16 mouse cellular contexts compared by ENCODE assay signal in the genomic region with DNA sequence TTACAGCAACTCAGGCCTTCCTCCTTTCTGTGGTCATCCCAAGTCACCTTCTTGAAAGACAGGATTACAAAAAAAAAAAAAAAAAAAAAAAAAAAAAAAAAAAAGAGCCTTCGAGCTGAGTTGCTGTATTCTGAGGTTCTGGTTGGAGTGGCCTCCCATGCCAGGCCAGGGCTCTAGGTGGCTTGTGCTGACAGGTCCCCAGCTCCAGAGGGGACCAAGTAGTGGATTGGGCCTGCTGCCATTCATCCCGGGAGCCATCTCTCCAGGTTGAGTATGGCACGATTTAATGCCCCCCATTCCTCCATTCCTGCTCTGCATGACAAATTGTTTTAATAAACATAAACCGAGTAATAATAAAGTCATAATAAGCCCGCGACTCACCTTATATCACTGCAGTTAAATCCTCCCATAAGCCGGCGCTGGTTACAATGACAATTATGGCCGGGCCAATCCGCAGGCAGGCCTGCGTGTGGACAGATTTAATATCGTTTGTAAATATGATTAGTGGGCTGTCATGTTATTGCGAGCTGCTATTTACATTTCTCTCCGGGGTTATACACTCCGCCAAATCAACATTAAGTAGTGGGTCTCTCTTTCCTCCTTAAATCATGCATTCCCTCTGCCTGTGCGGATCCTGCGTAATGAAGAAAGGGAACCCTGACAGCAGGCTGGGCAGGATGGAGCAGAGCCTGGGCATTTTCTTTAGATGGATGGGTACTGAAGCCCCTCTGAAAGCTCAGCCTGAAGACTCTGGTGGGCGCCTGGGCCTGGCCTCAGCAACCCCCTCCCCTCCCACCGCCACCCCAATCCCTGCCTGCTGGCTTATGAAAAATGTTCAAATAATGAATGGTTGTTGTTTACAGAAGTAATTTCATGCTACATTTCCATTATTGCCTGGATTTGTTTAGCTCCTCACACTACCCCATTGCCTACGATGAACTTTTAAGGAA. TPM values are rescaled to one million over a fixed set of nuclear protein-coding genes. Genes with fewer than 3 reads are reported as not detected.
DNase-seq lines count a peak whose midpoint lies in the region; ATAC-seq and TF ChIP-seq lines count a peak whose summit lies in the region.
"Had no signal": no experiment of that assay in that cellular context is flagged by ENCODE, and none has a peak within 500 bp of the region (broad histone marks: within the 10 kb centered on the region; RNA-seq: fewer than 3 reads in every experiment).

No protein-coding gene starts in this region.

- no peak overlapping the region for H3K4me2 ChIP-seq in intestine, embryonic 14.5 days (ENCODE audit: low read length)
- H3K4me2 ChIP-seq in intestine, postnatal 0 days (replicated peaks; ENCODE audit: low read depth), result no peak overlapping the region
- no peak overlapping the region for H3K4me2 ChIP-seq in hindbrain, embryonic 15.5 days
- no peak overlapping the region for H3K4me2 ChIP-seq in midbrain, embryonic 13.5 days (replicated peaks)
- H3K4me2 ChIP-seq: embryonic facial prominence, embryonic 12.5 days; heart, embryonic 12.5 days had no signal

- H3K9me3 ChIP-seq in intestine, embryonic 14.5 days (ENCODE audit: control insufficient read depth, low read length), result no peaks in the 10 kb centered on the region
- H3K9me3 ChIP-seq in intestine, postnatal 0 days (ENCODE audit: control insufficient read depth), result no peaks in the 10 kb centered on the region
- no peaks in the 10 kb centered on the region for H3K9me3 ChIP-seq in E14TG2a.4 (ENCODE audit: low read length)
- H3K9me3 ChIP-seq in hindbrain, embryonic 15.5 days, result no peaks in the 10 kb centered on the region
- no peaks in the 10 kb centered on the region for H3K9me3 ChIP-seq in midbrain, embryonic 13.5 days
- H3K9me3 ChIP-seq: embryonic facial prominence, embryonic 12.5 days; heart, embryonic 12.5 days had no signal

- no peaks in the 10 kb centered on the region for H3K36me3 ChIP-seq in intestine, embryonic 14.5 days (ENCODE audit: control insufficient read depth, insufficient read depth, low read length)
- no peaks in the 10 kb centered on the region for H3K36me3 ChIP-seq in intestine, postnatal 0 days (ENCODE audit: control insufficient read depth, insufficient read depth)
- H3K36me3 ChIP-seq in E14TG2a.4 (ENCODE audit: insufficient read depth, low read length), result no peaks in the 10 kb centered on the region
- no peaks in the 10 kb centered on the region for H3K36me3 ChIP-seq in hindbrain, embryonic 15.5 days
- no peaks in the 10 kb centered on the region for H3K36me3 ChIP-seq in midbrain, embryonic 13.5 days
- H3K36me3 ChIP-seq: embryonic facial prominence, embryonic 12.5 days; heart, embryonic 12.5 days had no signal

- intact Hi-C loops in left cerebral cortex, adult 2 months (cut with DNase I), result no loop called here

- H3K27ac ChIP-seq in intestine, embryonic 14.5 days (ENCODE audit: low read depth), result no peak overlapping the region
- H3K27ac ChIP-seq in intestine, postnatal 0 days (ENCODE audit: low read depth, low read length), result no peak overlapping the region
- no peak overlapping the region; the same call in 1 of the 2 replicates for H3K27ac ChIP-seq in hindbrain, embryonic 15.5 days (replicated peaks)
- peak overlapping the region; percentile 57 for H3K27ac ChIP-seq in midbrain, embryonic 13.5 days
- no peak overlapping the region for H3K27ac ChIP-seq in left cerebral cortex, adult 2 months
- H3K27ac ChIP-seq: embryonic facial prominence, embryonic 12.5 days had no signal

- ATAC-seq in intestine, embryonic 14.5 days (replicated peaks; ENCODE audit: low FRiP score, low TSS enrichment, low read depth), result 0 out of 2 replicates have a peak, but pooled peaks have one; percentile 24
- ATAC-seq in intestine, postnatal 0 days, result no peak
- ATAC-seq in hindbrain, embryonic 15.5 days (ENCODE audit: low FRiP score, low read depth), result peak; percentile 65
- peak; percentile 35; the same call in 1 of the 2 replicates for ATAC-seq in midbrain, embryonic 13.5 days

- no peak overlapping the region for H3K9ac ChIP-seq in intestine, embryonic 14.5 days (ENCODE audit: low read length)
- no peak overlapping the region for H3K9ac ChIP-seq in intestine, postnatal 0 days (ENCODE audit: low read depth, low read length)
- no peak overlapping the region for H3K9ac ChIP-seq in hindbrain, embryonic 15.5 days
- H3K9ac ChIP-seq in midbrain, embryonic 13.5 days (replicated peaks), result no peak overlapping the region
- H3K9ac ChIP-seq: embryonic facial prominence, embryonic 12.5 days; heart, embryonic 12.5 days had no signal

- no peak for TF ChIP-seq CTCF in intestine, postnatal 0 days (IDR thresholded peaks at IDR 0.05; ENCODE audit: low read depth)
- no peak for TF ChIP-seq CTCF in E14TG2a.4 (conservative IDR thresholded peaks at IDR 0.05; ENCODE audit: low read length)
- no peak for TF ChIP-seq CTCF in left cerebral cortex, adult 2 months (IDR thresholded peaks at IDR 0.05)

- H3K4me1 ChIP-seq in intestine, embryonic 14.5 days (replicated peaks; ENCODE audit: control insufficient read depth, insufficient read depth, low read length), result no peaks in the 10 kb centered on the region
- H3K4me1 ChIP-seq in intestine, postnatal 0 days (replicated peaks; ENCODE audit: control insufficient read depth, insufficient read depth, low read length), result no peaks in the 10 kb centered on the region
- H3K4me1 ChIP-seq in E14TG2a.4 (replicated peaks; ENCODE audit: low read depth, low read length), result peaks cover 7% of the 10 kb centered on the region; the same call in 1 of the 2 replicates
- peaks cover 22% of the 10 kb centered on the region for H3K4me1 ChIP-seq in hindbrain, embryonic 15.5 days (replicated peaks)
- H3K4me1 ChIP-seq in midbrain, embryonic 13.5 days (replicated peaks), result peaks cover 30% of the 10 kb centered on the region
- H3K4me1 ChIP-seq: heart, embryonic 12.5 days had no signal

- no peak overlapping the region for H3K4me3 ChIP-seq in intestine, embryonic 14.5 days (ENCODE audit: low read depth, low read length)
- no peak overlapping the region for H3K4me3 ChIP-seq in intestine, postnatal 0 days (ENCODE audit: low read depth, low read length)
- peak overlapping the region; percentile 57 for H3K4me3 ChIP-seq in E14TG2a.4 (replicated peaks; ENCODE audit: low read length)
- no peak overlapping the region for H3K4me3 ChIP-seq in hindbrain, embryonic 15.5 days
- H3K4me3 ChIP-seq in midbrain, embryonic 13.5 days (replicated peaks), result no peak overlapping the region
- H3K4me3 ChIP-seq in left cerebral cortex, adult 2 months, result no peak overlapping the region
- H3K4me3 ChIP-seq: embryonic facial prominence, embryonic 12.5 days; heart, embryonic 12.5 days had no signal

- 66% methylated on average over 20 of the region's 20 CpGs for WGBS in intestine, embryonic 14.5 days
- 63% methylated on average over 20 of the region's 20 CpGs for WGBS in intestine, postnatal 0 days
- WGBS in hindbrain, embryonic 15.5 days, result 58% methylated on average over 20 of the region's 20 CpGs
- WGBS in midbrain, embryonic 13.5 days, result 77% methylated on average over 20 of the region's 20 CpGs

- DNase-seq in intestine, embryonic 14.5 days (ENCODE audit: low spot score), result no peak
- no peak for DNase-seq in left cerebral cortex, adult 2 months (ENCODE audit: extremely low spot score in 1 of 2, low spot score in 2 of 2)
- no peak for DNase-seq in heart, adult 8-10 months (ENCODE audit: low spot score)
- no peak for DNase-seq in kidney, adult 9 months
- DNase-seq: adrenal gland, adult 2 months; cerebellum, adult 11-12 months; gastrocnemius, postnatal 25 days; right cerebral cortex, postnatal 14 days; thymus, adult 18-20 months had no signal

- H3K27me3 ChIP-seq in intestine, embryonic 14.5 days (replicated peaks; ENCODE audit: control insufficient read depth, insufficient read depth, low read length), result no peaks in the 10 kb centered on the region
- no peaks in the 10 kb centered on the region for H3K27me3 ChIP-seq in intestine, postnatal 0 days (replicated peaks; ENCODE audit: control insufficient read depth, insufficient read depth, low read length)
- peaks cover 57% of the 10 kb centered on the region for H3K27me3 ChIP-seq in E14TG2a.4 (ENCODE audit: insufficient read depth, low read length)
- H3K27me3 ChIP-seq in hindbrain, embryonic 15.5 days, result no peaks in the 10 kb centered on the region
- H3K27me3 ChIP-seq in midbrain, embryonic 13.5 days, result no peaks in the 10 kb centered on the region; the same call in 1 of the 2 replicates
- H3K27me3 ChIP-seq: embryonic facial prominence, embryonic 12.5 days; heart, embryonic 12.5 days had no signal

RNA-seq across cellular contexts. Expression of gene Lmo1, which starts 46.0 kb away (rescaled TPM):
- polyA plus RNA-seq in intestine, embryonic 14.5 days (2014; fragmentation: Nextera tagmentation; extraction: Ambion mirVana), result 1.7 and 2.9 TPM in 2 replicates
- polyA plus RNA-seq in intestine, postnatal 0 days (2015; fragmentation: Nextera tagmentation; extraction: Ambion mirVana), result 2.3 and 2.9 TPM in 2 replicates
- polyA plus RNA-seq in hindbrain, embryonic 15.5 days (2015; fragmentation: Nextera tagmentation; extraction: Ambion mirVana), result 59.5 and 78.0 TPM in 2 replicates
- polyA plus RNA-seq in midbrain, embryonic 13.5 days (2015; fragmentation: Nextera tagmentation; extraction: Ambion mirVana), result 95.3 and 121 TPM in 2 replicates
- total RNA-seq in left cerebral cortex, adult 2 months (2021), result 10 to 100 TPM; 13.7 to 15.4 TPM
- total RNA-seq in heart, adult 8-10 months (2022), result 1 to 10 TPM; 2.1 to 3.7 (median 3.2) TPM
- total RNA-seq: liver, adult 2 months had no signal
- polyA plus RNA-seq: liver, adult 2 months had no signal

Comparison
In these comparisons a context has a peak if more than half of its experiments do, and no peak if none do; other contexts are left out.
1. RNA of gene Lmo1, which starts 46.0 kb away (polyA plus RNA-seq): 95.3 to 121 TPM in midbrain, embryonic 13.5 days and 59.5 to 78.0 TPM in hindbrain, embryonic 15.5 days; 1.7 to 2.9 TPM in intestine, embryonic 14.5 days and 2.3 to 2.9 TPM in intestine, postnatal 0 days; every median in the first group is over 10 times any median in the second.